8 mouse cellular contexts compared by ENCODE assay signal in genomic region chr11:58994337-58994826, GRCm38 (mm10). TPM values are rescaled to one million over a fixed set of nuclear protein-coding genes. Genes with fewer than 3 reads are reported as not detected.
DNase-seq lines count a peak whose midpoint lies in the region; ATAC-seq and TF ChIP-seq lines count a peak whose summit lies in the region.

No protein-coding gene starts in this region.

- WGBS in heart, adult 2 months, result 14% methylated on average over 35 of the region's 35 CpGs
- 3% methylated on average over 34 of the region's 35 CpGs for WGBS in intestine, postnatal 0 days
- WGBS in neural tube, embryonic 14.5 days, result 1% methylated on average over 31 of the region's 35 CpGs

- H3K79me2 ChIP-seq in heart, adult 2 months (replicated peaks; ENCODE audit: control insufficient read depth, insufficient read depth, low read length), result no peaks in the 10 kb centered on the region

- intact Hi-C loops in heart, adult 2 months (cut with DNase I), result no loop called here

- 0 out of 2 replicates have a peak, but pooled peaks have one; percentile 7 for TF ChIP-seq POLR2A in heart, adult 2 months (IDR thresholded peaks at IDR 0.05; ENCODE audit: insufficient read depth, low read depth, low read length)

- TF ChIP-seq EP300 in heart, adult 2 months (IDR thresholded peaks at IDR 0.05; ENCODE audit: insufficient read depth, low read depth, low read length), result no peak

- H3K36me3 ChIP-seq in heart, adult 2 months (ENCODE audit: control insufficient read depth, insufficient read depth, low read length), result 0 out of 2 replicates have a peak, but pooled peaks cover 2% of the 10 kb centered on the region
- peaks cover 14% of the 10 kb centered on the region for H3K36me3 ChIP-seq in intestine, postnatal 0 days (ENCODE audit: control insufficient read depth, insufficient read depth)
- peaks cover 15% of the 10 kb centered on the region for H3K36me3 ChIP-seq in neural tube, embryonic 14.5 days (ENCODE audit: control insufficient read depth, insufficient read depth, low read length)

- peak overlapping the region; percentile 68 for H3K4me2 ChIP-seq in intestine, postnatal 0 days (replicated peaks; ENCODE audit: low read depth)
- peak overlapping the region; percentile 60 for H3K4me2 ChIP-seq in neural tube, embryonic 14.5 days (ENCODE audit: low read depth, low read length)

- peak; percentile 56 for ATAC-seq in erythroid progenitor cell, adult 5-6 weeks (replicated peaks; ENCODE audit: low FRiP score, poor library complexity, severe bottlenecking)
- ATAC-seq in intestine, postnatal 0 days, result peak; percentile 71
- ATAC-seq in neural tube, embryonic 14.5 days (ENCODE audit: low read depth), result peak; percentile 59

- no peak overlapping the region for H3K27ac ChIP-seq in heart, adult 2 months
- no peak overlapping the region for H3K27ac ChIP-seq in intestine, postnatal 0 days (ENCODE audit: low read depth, low read length)
- no peak overlapping the region for H3K27ac ChIP-seq in neural tube, embryonic 14.5 days (ENCODE audit: low read depth, low read length)

- 0 out of 2 replicates have a peak overlapping the region, but pooled peaks have one; percentile 4 for H3K9ac ChIP-seq in heart, adult 2 months (ENCODE audit: low read depth, low read length)
- no peak overlapping the region for H3K9ac ChIP-seq in intestine, postnatal 0 days (ENCODE audit: low read depth, low read length)
- peak overlapping the region; percentile 55 for H3K9ac ChIP-seq in neural tube, embryonic 14.5 days (replicated peaks; ENCODE audit: low read depth, low read length)

- H3K4me1 ChIP-seq in heart, adult 2 months (ENCODE audit: control insufficient read depth, insufficient read depth, low read length), result peaks cover 16% of the 10 kb centered on the region
- H3K4me1 ChIP-seq in intestine, postnatal 0 days (replicated peaks; ENCODE audit: control insufficient read depth, insufficient read depth, low read length), result no peaks in the 10 kb centered on the region
- H3K4me1 ChIP-seq in neural tube, embryonic 14.5 days (ENCODE audit: control insufficient read depth, insufficient read depth, low read length), result no peaks in the 10 kb centered on the region

- DNase-seq in heart, adult 2 months, result peak in 1 of 2 experiments; percentile 36
- no peak for DNase-seq in heart, adult 8-10 months (ENCODE audit: low spot score)
- peak; percentile 60 for DNase-seq in brain, adult 2 months (ENCODE audit: low read depth, low spot score)
- peak; percentile 73 to 80 for DNase-seq in lung, adult 18-20 months
- DNase-seq in yolk sac, embryonic 10.5 days (ENCODE audit: low spot score), result peak; percentile 83

- no peak overlapping the region for H3K4me3 ChIP-seq in heart, adult 2 months
- H3K4me3 ChIP-seq in intestine, postnatal 0 days (ENCODE audit: low read depth, low read length), result peak overlapping the region; percentile 34
- H3K4me3 ChIP-seq in neural tube, embryonic 14.5 days (ENCODE audit: low read depth, low read length), result peak overlapping the region; percentile 33

- TF ChIP-seq CTCF in heart, adult 2 months (IDR thresholded peaks at IDR 0.05), result peak; percentile 26; the same call in 1 of the 2 replicates
- peak; percentile 51 for TF ChIP-seq CTCF in intestine, postnatal 0 days (IDR thresholded peaks at IDR 0.05; ENCODE audit: low read depth)

- H3K27me3 ChIP-seq in heart, adult 2 months (ENCODE audit: control insufficient read depth, insufficient read depth, low read length), result no peaks in the 10 kb centered on the region
- peaks cover 3% of the 10 kb centered on the region; the same call in 1 of the 2 replicates for H3K27me3 ChIP-seq in intestine, postnatal 0 days (replicated peaks; ENCODE audit: control insufficient read depth, insufficient read depth, low read length)
- H3K27me3 ChIP-seq in neural tube, embryonic 14.5 days (ENCODE audit: control insufficient read depth, insufficient read depth, low read length), result peaks cover 4% of the 10 kb centered on the region; the same call in 1 of the 2 replicates

- no peaks in the 10 kb centered on the region for H3K9me3 ChIP-seq in intestine, postnatal 0 days (ENCODE audit: control insufficient read depth)
- H3K9me3 ChIP-seq in neural tube, embryonic 14.5 days (ENCODE audit: control insufficient read depth, low read length), result no peaks in the 10 kb centered on the region

RNA-seq across cellular contexts. Expression of gene Trim11, which starts 16.5 kb away (rescaled TPM):
- 10 to 100 TPM; 11.9 to 14.0 TPM for total RNA-seq in heart, adult 2 months (2021)
- polyA plus RNA-seq in heart, adult 2 months (2012; rRNA removed), result 14.3 and 19.4 TPM in 2 replicates
- 10 to 100 TPM; 14.7 to 18.9 (median 16.5) TPM for total RNA-seq in heart, adult 8-10 months (2022)
- total RNA-seq in erythroid progenitor cell, adult 5-6 weeks (2015; ENCODE audit: low replicate concordance), result 10.1 and 18.0 TPM in 2 replicates
- total RNA-seq in erythroid progenitor cell, adult 5-6 weeks (2017; ENCODE audit: low replicate concordance), result 11.3 and 15.2 TPM in 2 replicates
- polyA plus RNA-seq in intestine, postnatal 0 days (2015; fragmentation: Nextera tagmentation; extraction: Ambion mirVana), result 8.9 and 9.7 TPM in 2 replicates
- polyA plus RNA-seq in neural tube, embryonic 14.5 days (2014; fragmentation: Nextera tagmentation; extraction: Ambion mirVana), result 20.4 TPM in 2 replicates

RNA-seq across cellular contexts. Expression of gene Hist3h2a, which starts 39.9 kb away (rescaled TPM):
- 10 to 100 TPM; 13.6 to 14.0 TPM for total RNA-seq in heart, adult 2 months (2021)
- polyA plus RNA-seq in heart, adult 2 months (2012; rRNA removed), result 12.6 and 15.4 TPM in 2 replicates
- 10 to 100 TPM; 10.5 to 17.8 (median 16.0) TPM for total RNA-seq in heart, adult 8-10 months (2022)
- 186 and 192 TPM in 2 replicates for total RNA-seq in erythroid progenitor cell, adult 5-6 weeks (2015; ENCODE audit: low replicate concordance)
- 1,299 and 1,489 TPM in 2 replicates for total RNA-seq in erythroid progenitor cell, adult 5-6 weeks (2017; ENCODE audit: low replicate concordance)
- polyA plus RNA-seq in intestine, postnatal 0 days (2015; fragmentation: Nextera tagmentation; extraction: Ambion mirVana), result 15.8 and 16.7 TPM in 2 replicates
- 80.7 and 98.2 TPM in 2 replicates for polyA plus RNA-seq in neural tube, embryonic 14.5 days (2014; fragmentation: Nextera tagmentation; extraction: Ambion mirVana)

RNA-seq across cellular contexts. Expression of gene Trim17, which starts 39.9 kb away (rescaled TPM):
- under 1 TPM in 1 of 2 experiments, not detected in 1; 0.07 TPM for total RNA-seq in heart, adult 2 months (2021)
- polyA plus RNA-seq in heart, adult 2 months (2012; rRNA removed), result 0.20 and 0.37 TPM in 2 replicates
- under 1 TPM in 3 of 4 experiments, not detected in 1; 0.06 to 0.20 (median 0.08) TPM for total RNA-seq in heart, adult 8-10 months (2022)
- 0.36 and 0.84 TPM in 2 replicates for total RNA-seq in erythroid progenitor cell, adult 5-6 weeks (2015; ENCODE audit: low replicate concordance)
- total RNA-seq in erythroid progenitor cell, adult 5-6 weeks (2017; ENCODE audit: low replicate concordance), result 1.2 TPM in 2 replicates
- 0.08 and 0.12 TPM in 2 replicates for polyA plus RNA-seq in intestine, postnatal 0 days (2015; fragmentation: Nextera tagmentation; extraction: Ambion mirVana)
- polyA plus RNA-seq in neural tube, embryonic 14.5 days (2014; fragmentation: Nextera tagmentation; extraction: Ambion mirVana), result 0.80 and 1.5 TPM in 2 replicates

RNA-seq across cellular contexts. Expression of gene Hist3h2ba, which starts 45.7 kb away (rescaled TPM):
- 1 to 10 TPM in 1 of 2 experiments, under 1 TPM in 1; 0.81 to 1.1 TPM for total RNA-seq in heart, adult 2 months (2021)
- 0.67 and 1.5 TPM in 2 replicates for polyA plus RNA-seq in heart, adult 2 months (2012; rRNA removed)
- 1 to 10 TPM in 3 of 4 experiments, not detected in 1; 1.3 to 1.4 (median 1.3) TPM for total RNA-seq in heart, adult 8-10 months (2022)
- 265 and 290 TPM in 2 replicates for total RNA-seq in erythroid progenitor cell, adult 5-6 weeks (2015; ENCODE audit: low replicate concordance)
- 136 and 409 TPM in 2 replicates for total RNA-seq in erythroid progenitor cell, adult 5-6 weeks (2017; ENCODE audit: low replicate concordance)
- 6.9 and 7.8 TPM in 2 replicates for polyA plus RNA-seq in intestine, postnatal 0 days (2015; fragmentation: Nextera tagmentation; extraction: Ambion mirVana)
- 115 and 117 TPM in 2 replicates for polyA plus RNA-seq in neural tube, embryonic 14.5 days (2014; fragmentation: Nextera tagmentation; extraction: Ambion mirVana)

RNA-seq across cellular contexts. Expression of gene Rnf187, which starts 55.7 kb away (rescaled TPM):
- total RNA-seq in heart, adult 2 months (2021), result 100 to 1,000 TPM; 164 to 177 TPM
- 182 and 190 TPM in 2 replicates for polyA plus RNA-seq in heart, adult 2 months (2012; rRNA removed)
- total RNA-seq in heart, adult 8-10 months (2022), result 100 to 1,000 TPM; 165 to 184 (median 175) TPM
- total RNA-seq in erythroid progenitor cell, adult 5-6 weeks (2015; ENCODE audit: low replicate concordance), result 104 and 109 TPM in 2 replicates
- total RNA-seq in erythroid progenitor cell, adult 5-6 weeks (2017; ENCODE audit: low replicate concordance), result 104 and 117 TPM in 2 replicates
- polyA plus RNA-seq in intestine, postnatal 0 days (2015; fragmentation: Nextera tagmentation; extraction: Ambion mirVana), result 113 and 117 TPM in 2 replicates
- polyA plus RNA-seq in neural tube, embryonic 14.5 days (2014; fragmentation: Nextera tagmentation; extraction: Ambion mirVana), result 661 and 689 TPM in 2 replicates

Comparison
In these comparisons a context has a peak if more than half of its experiments do, and no peak if none do; other contexts are left out.
1. RNA of gene Hist3h2a, which starts 39.9 kb away (total RNA-seq): 186 to 1,489 TPM in erythroid progenitor cell, adult 5-6 weeks; 10.5 to 17.8 TPM in heart, adult 8-10 months and 13.6 to 14.0 TPM in heart, adult 2 months; every median in the first group is over 4 times any median in the second.
2. Peak in every context shown above with its lines, with median percentiles within 50 percentile points of each other: ATAC-seq.